8 mouse cellular contexts compared by ENCODE assay signal in genomic region chr13:23746201-23747080, GRCm38 (mm10). TPM values are rescaled to one million over a fixed set of nuclear protein-coding genes. Genes with fewer than 3 reads are reported as not detected.
A peak's percentile ranks its signal among the peaks of the same experiment; 100 is the strongest.
DNase-seq lines count a peak whose midpoint lies in the region; ATAC-seq and TF ChIP-seq lines count a peak whose summit lies in the region.
"Not testable (repeated sequence)": the region's sequence is repeated elsewhere in the genome, so short reads cannot be mapped to it uniquely, and the experiment has no call there.

Gene Hist1h2bb, plus strand, starts transcription at chr13:23746734.

- H3K4me3 ChIP-seq in gastrocnemius, adult 2 months = peak within 1 kb of the TSS; percentile 70
- peak within 1 kb of the TSS; percentile 55 for H3K4me3 ChIP-seq in left cerebral cortex, adult 2 months
- peak within 1 kb of the TSS; percentile 15; the same call in 1 of the 2 replicates for H3K4me3 ChIP-seq in macrophage (ENCODE audit: inconsistent target)

- under 1% methylated on average over 30 of the region's 58 CpGs for WGBS in macrophage (ENCODE audit: missing documents)

- 0 out of 2 replicates have a peak, but pooled peaks have one; percentile 23 for TF ChIP-seq CTCF in gastrocnemius, adult 2 months (IDR thresholded peaks at IDR 0.05)
- not testable (repeated sequence) for TF ChIP-seq CTCF in left cerebral cortex, adult 2 months (IDR thresholded peaks at IDR 0.05)

- not testable (repeated sequence) for H3K79me2 ChIP-seq in macrophage (ENCODE audit: inconsistent target)

- intact Hi-C loops in gastrocnemius, adult 2 months (cut with DNase I) = loop anchor here (5.0 kb wide), 2 partner anchors 164 to 1704 kb away; partner anchors contain the start of genes Hist1h2ag, Hist1h2bj, Hist1h4d and Hist1h4i
- intact Hi-C loops in left cerebral cortex, adult 2 months (cut with DNase I) = loop anchor here (2.0 to 10.0 kb wide), 2 partner anchors 164 to 312 kb away; no protein-coding TSS in a partner anchor

- peak; percentile 92 for DNase-seq in ZHBTc4 (ENCODE audit: low read depth, low spot score)
- peak; percentile 72 for DNase-seq in gastrocnemius, adult 2 months
- DNase-seq in hindlimb bud, embryonic 11.5 days (ENCODE audit: extremely low spot score, low read depth, low spot score) = peak; percentile 93
- peak; percentile 66 for DNase-seq in left cerebral cortex, adult 2 months (ENCODE audit: extremely low spot score in 1 of 2, low spot score in 2 of 2)
- peak; percentile 81 for DNase-seq in right cerebral cortex, adult 18-20 months
- peak; percentile 70 for DNase-seq in urinary bladder, adult 2 months (ENCODE audit: low spot score)

- peak; percentile 77 for ATAC-seq in common myeloid progenitor, adult 5-6 weeks (replicated peaks; ENCODE audit: low read depth, poor library complexity, severe bottlenecking)

- H3K27ac ChIP-seq in gastrocnemius, adult 2 months = peak within 1 kb of the TSS; percentile 95
- peak within 1 kb of the TSS; percentile 98 for H3K27ac ChIP-seq in left cerebral cortex, adult 2 months
- peak within 1 kb of the TSS; percentile 93 for H3K27ac ChIP-seq in macrophage

- not testable (repeated sequence) for H3K36me3 ChIP-seq in macrophage (ENCODE audit: inconsistent target)

RNA-seq across cellular contexts. Expression of gene Hist1h2bb, which starts in this region (rescaled TPM):
- 2,989 and 3,536 TPM in 2 replicates for total RNA-seq in common myeloid progenitor, adult 5-6 weeks (2017)
- 1 to 10 TPM; 1.1 to 2.3 TPM for total RNA-seq in gastrocnemius, adult 2 months (2021)
- total RNA-seq in left cerebral cortex, adult 2 months (2021) = 10 to 100 TPM; 12.3 to 19.0 TPM
- total RNA-seq in macrophage (2018; cell fraction: chromatin; rRNA removed) = 10 to 100 TPM in 5 of 26 experiments, 1 to 10 TPM in 14, not detected in 7; 3.5 to 24.2 (median 7.1) TPM
- total RNA-seq in macrophage (2018; cell fraction: cytosol; rRNA removed) = 10 to 100 TPM in 24 of 26 experiments, 1 to 10 TPM in 2; 7.7 to 70.0 (median 21.1) TPM
- total RNA-seq in macrophage (2018; cell fraction: nucleus; rRNA removed) = 10 to 100 TPM in 5 of 26 experiments, 1 to 10 TPM in 17, not detected in 4; 2.2 to 42.4 (median 7.3) TPM
- polyA plus RNA-seq in macrophage (2018) = not detected in 3 replicates
- 0.43 and 0.49 TPM in 2 replicates for polyA plus RNA-seq in urinary bladder, adult 2 months (2012; rRNA removed)

Comparison
In these comparisons a context has a peak if more than half of its experiments do, and no peak if none do; other contexts are left out.
1. Peak in every context shown above with its lines: DNase-seq, ATAC-seq, H3K4me3 ChIP-seq and H3K27ac ChIP-seq.
2. RNA of gene Hist1h2bb (total RNA-seq): 2,989 to 3,536 TPM in common myeloid progenitor, adult 5-6 weeks; 12.3 to 19.0 TPM in left cerebral cortex, adult 2 months and 1.1 to 2.3 TPM in gastrocnemius, adult 2 months; every median in the first group is over 100 times any median in the second.
3. Peak in DNase-seq in urinary bladder, adult 2 months; RNA of the gene not detected or under 1 TPM.
4. H3K4me3 ChIP-seq: peak in every context shown above with its lines; median percentile 70 in gastrocnemius, adult 2 months; 55 in left cerebral cortex, adult 2 months; 15 in macrophage.